Mouse (Mus musculus): ENCODE data around the gene Gnpnat1. TPM values are rescaled to one million over a fixed set of nuclear protein-coding genes. Genes with fewer than 3 reads are reported as not detected.

Gene Gnpnat1
- polyA plus RNA-seq, 1 experiment from 2014 or later: 83.3 TPM

- no peak for DNase-seq (ENCODE audit: low spot score)
- H3K4me3 ChIP-seq (replicated peaks; ENCODE audit: low read depth, low read length): no peak overlapping the region
- no peaks in the 10 kb centered on the region for H3K4me1 ChIP-seq (replicated peaks; ENCODE audit: insufficient read depth, low read length)
- H3K27ac ChIP-seq: no peak overlapping the region
- TF ChIP-seq CTCF (IDR thresholded peaks at IDR 0.05; ENCODE audit: low read depth): no peak
- WGBS: 87% methylated on average over 4 of the region's 4 CpGs
- H3K9me3 ChIP-seq (replicated peaks; ENCODE audit: low read length): no peaks in the 10 kb centered on the region
- H3K9ac ChIP-seq (ENCODE audit: low read depth, low read length): no peak overlapping the region
- H3K27me3 ChIP-seq (ENCODE audit: insufficient read depth, low read length): no peaks in the 10 kb centered on the region
- H3K4me2 ChIP-seq (ENCODE audit: low read length): no peak overlapping the region
- no peak for ATAC-seq (replicated peaks; ENCODE audit: low FRiP score, low read depth)
- 0 out of 2 replicates have a peak, but pooled peaks cover 6% of the 10 kb centered on the region for H3K36me3 ChIP-seq (ENCODE audit: insufficient read depth, low read length)
These were observed 76.5 kb downstream of the Gnpnat1 start for GRCm38 (mm10) chr14:45328072-45328713.

Small RNAs within 50 kb of the gene (microRNA-seq; reads per million reads assigned to microRNA genes)
- not detected for gene Gm25353

Other genes with a start within 250 kb of the Gnpnat1 start
- 1.8 and 2.3 TPM in 2 replicates for gene Gpr137c, start 185.2 kb downstream of the Gnpnat1 start, polyA plus RNA-seq (2015; fragmentation: Nextera tagmentation; extraction: Ambion mirVana)
- 13.5 and 15.4 TPM in 2 replicates for gene Txndc16, start 184.6 kb downstream of the Gnpnat1 start, polyA plus RNA-seq (2015; fragmentation: Nextera tagmentation; extraction: Ambion mirVana)
- gene Ero1l, start 86.1 kb downstream of the Gnpnat1 start, polyA plus RNA-seq (2015; fragmentation: Nextera tagmentation; extraction: Ambion mirVana): 30.8 and 35.8 TPM in 2 replicates
- 146 and 147 TPM in 2 replicates for gene Psmc6, start 75.1 kb downstream of the Gnpnat1 start, polyA plus RNA-seq (2015; fragmentation: Nextera tagmentation; extraction: Ambion mirVana)
- gene Styx, start 53.8 kb downstream of the Gnpnat1 start, polyA plus RNA-seq (2015; fragmentation: Nextera tagmentation; extraction: Ambion mirVana): 79.9 and 82.3 TPM in 2 replicates
- 216 and 226 TPM in 2 replicates for gene Fermt2, start 125.2 kb upstream of the Gnpnat1 start, polyA plus RNA-seq (2015; fragmentation: Nextera tagmentation; extraction: Ambion mirVana)